Mouse (Mus musculus) liver, postnatal 0 days (tissue): ENCODE data around the gene 4921501E09Rik.

Experiments
- CTCF ChIP-seq: sonication (generic); IDR thresholded peaks from 2 replicates; pipeline ENCODE4 v1.5.1; 2016; ENCODE audit warnings: antibody characterized with exemption, low read depth
- EP300 ChIP-seq: IDR thresholded peaks from 2 replicates; pipeline ENCODE4 v1.6.1; 2016; ENCODE audit warnings: antibody characterized with exemption, low read depth, mild to moderate bottlenecking

DNA sequence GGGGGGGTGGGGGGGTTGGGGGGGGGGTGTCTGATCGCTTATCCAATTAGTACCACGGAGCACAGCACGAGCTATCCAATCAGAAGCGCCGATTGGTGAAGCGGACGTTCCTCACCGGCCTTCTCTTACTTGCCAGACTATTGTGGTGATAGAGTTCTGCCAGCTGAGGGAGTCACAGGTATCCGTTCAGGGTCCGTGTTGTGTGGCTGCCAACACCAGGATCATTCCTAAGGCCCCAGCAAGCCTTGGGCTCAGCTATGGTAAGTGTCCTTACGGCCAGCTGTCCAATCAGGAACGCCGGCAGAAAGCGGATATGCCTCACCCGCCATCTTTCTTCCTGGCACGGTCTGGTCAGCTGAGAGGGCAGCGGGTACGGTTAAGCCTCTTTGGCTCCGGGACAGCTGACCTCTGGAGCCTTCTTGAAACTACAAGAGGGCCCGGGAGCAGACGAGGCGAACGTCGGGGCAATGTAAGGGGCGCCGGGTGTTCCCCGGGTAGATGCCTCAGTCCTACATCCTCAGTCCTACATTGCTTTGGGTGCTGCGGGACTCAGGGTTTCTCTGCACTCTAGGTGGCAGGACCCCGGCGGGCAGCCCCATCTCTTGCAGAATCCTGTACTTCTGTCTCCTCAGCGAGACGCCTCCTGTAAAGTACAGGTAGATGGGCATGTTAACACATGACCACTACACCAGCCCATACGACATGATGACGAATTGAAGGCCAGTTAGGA lies 21.5 kb upstream of the 4921501E09Rik start, which contains the start of gene Zfp563:
- TF ChIP-seq CTCF (no peak), EP300 (no peak)
